Mouse (Mus musculus) mature B cell (primary cell): ENCODE data around the gene 1700113H08Rik.

ENCODE experiments used
- in situ Hi-C: fragments of 300-500 bp; cut with MboI; formaldehyde crosslinking; loops from 2 replicates; pipeline ENCODE4 v1.14.3; 2019

The 1700113H08Rik gene

GRCm38 (mm10) chr10:87198720-87199119, 140.9 kb downstream of the 1700113H08Rik start:
- in situ Hi-C loops = no loop called here

- in situ Hi-C loops = no loop called here
These were observed 151.6 kb downstream of the 1700113H08Rik start for GRCm38 (mm10) chr10:87209466-87209865.

- in situ Hi-C loops = no loop called here
These were observed 153.2 kb downstream of the 1700113H08Rik start for GRCm38 (mm10) chr10:87211046-87211445.

- in situ Hi-C loops = no loop called here
These were observed 155.0 kb downstream of the 1700113H08Rik start for GRCm38 (mm10) chr10:87212854-87213253.

- in situ Hi-C loops = no loop called here
These were observed 172.4 kb downstream of the 1700113H08Rik start for GRCm38 (mm10) chr10:87230071-87230910.

- in situ Hi-C loops = no loop called here
These were observed 181.6 kb downstream of the 1700113H08Rik start for GRCm38 (mm10) chr10:87239332-87240008.

GRCm38 (mm10) chr10:87271724-87272123, 213.9 kb downstream of the 1700113H08Rik start:
- in situ Hi-C loops = no loop called here

- in situ Hi-C loops = no loop called here
These were observed 214.3 kb downstream of the 1700113H08Rik start for GRCm38 (mm10) chr10:87272133-87272622.

- in situ Hi-C loops = no loop called here
These were observed 217.2 kb downstream of the 1700113H08Rik start for GRCm38 (mm10) chr10:87275075-87275474.
